Mouse (Mus musculus) CH12.LX (cell line): ENCODE measurements around the gene Gm49403. TPM values are rescaled to one million over a fixed set of nuclear protein-coding genes. Genes with fewer than 3 reads are reported as not detected.

ENCODE experiments used
- DNase-seq: peaks from one replicate; pipeline ENCODE4 v3.0.0-alpha.2; 2013; ENCODE audit errors: extremely low read depth
- H3K27ac ChIP-seq: 2 replicates; pipeline ENCODE4 v1.5.1; 2012; ENCODE audit warnings: low read depth, mild to moderate bottlenecking, control low read depth, moderate library complexity; ENCODE audit not compliant: insufficient read depth
- H3K27me3 ChIP-seq: replicated peaks from 2 replicates; pipeline ENCODE3; 2012; ENCODE audit warnings: inconsistent platforms
- H3K36me3 ChIP-seq, 2 experiments: replicated peaks in 1 of 2; 2 replicates each; pipeline versions ENCODE3 to v1.6.1; 2012; ENCODE audit warnings: inconsistent platforms in 1 of 2, low read length in 1 of 2, mild to moderate bottlenecking in 1 of 2, mixed read lengths in 1 of 2, moderate library complexity in 1 of 2; ENCODE audit not compliant: control insufficient read depth in 1 of 2, insufficient read depth in 1 of 2
- H3K4me1 ChIP-seq, 2 experiments: 2 replicates each; pipeline ENCODE4 v1.6.1; 2012; ENCODE audit warnings: inconsistent platforms in 1 of 2, moderate library complexity in 1 of 2; ENCODE audit not compliant: insufficient read depth in 2 of 2, control insufficient read depth in 1 of 2
- H3K4me2 ChIP-seq: 2 replicates; pipeline ENCODE4 v1.6.1; 2012; ENCODE audit warnings: low read depth, mild to moderate bottlenecking, control low read depth; ENCODE audit not compliant: poor library complexity, insufficient read depth, severe bottlenecking
- H3K4me3 ChIP-seq, 3 experiments: fragments of 150-350 bp in 1 of 3; sonication (generic) in 1 of 3; replicated peaks in 1 of 3; 2 replicates each; pipeline versions ENCODE3 to v1.5.1; 2011 to 2012; ENCODE audit warnings: low read depth in 2 of 3, low read length in 2 of 3, mild to moderate bottlenecking in 2 of 3, moderate library complexity in 2 of 3, control low read depth in 1 of 3, improper control_type of control experiment in 1 of 3, inconsistent platforms in 1 of 3, mixed read lengths in 1 of 3; ENCODE audit not compliant: poor library complexity in 1 of 3
- H3K79me2 ChIP-seq: replicated peaks from 2 replicates; pipeline ENCODE4 v1.6.1; 2012; ENCODE audit warnings: mild to moderate bottlenecking, moderate library complexity; ENCODE audit not compliant: control insufficient read depth, poor library complexity, insufficient read depth, severe bottlenecking; ENCODE audit errors: extremely low read depth
- H3K9ac ChIP-seq: 2 replicates; pipeline ENCODE4 v1.6.1; 2012; ENCODE audit warnings: low read depth, mild to moderate bottlenecking, control low read depth, moderate library complexity; ENCODE audit not compliant: insufficient read depth
- H3K9me3 ChIP-seq: replicated peaks from 2 replicates; pipeline ENCODE3; 2012; ENCODE audit warnings: low read length, inconsistent platforms, mixed read lengths
- CHD1 ChIP-seq: IDR thresholded peaks from 2 replicates; pipeline ENCODE4 v1.6.1; 2012; ENCODE audit warnings: low read depth, low read length, improper control_type of control experiment, inconsistent platforms
- E2F4 ChIP-seq: IDR thresholded peaks from 2 replicates; pipeline ENCODE4 v1.6.1; 2011; ENCODE audit warnings: low read depth, low read length, improper control_type of control experiment; ENCODE audit not compliant: insufficient replicate concordance
- ELF1 ChIP-seq: IDR thresholded peaks from 2 replicates; pipeline ENCODE4 v1.6.1; 2014; ENCODE audit warnings: low read depth, mild to moderate bottlenecking, inconsistent platforms, low read length, improper control_type of control experiment
- EP300 ChIP-seq: IDR thresholded peaks from 2 replicates; pipeline ENCODE4 v1.6.1; 2011; ENCODE audit warnings: low read length, improper control_type of control experiment
- GABPA ChIP-seq: IDR thresholded peaks from 2 replicates; pipeline ENCODE4 v1.6.1; 2012; ENCODE audit warnings: low read depth, low read length, improper control_type of control experiment, inconsistent platforms; ENCODE audit not compliant: insufficient replicate concordance
- HCFC1 ChIP-seq: IDR thresholded peaks from 2 replicates; pipeline ENCODE4 v1.6.1; 2012; ENCODE audit warnings: low read depth, mild to moderate bottlenecking, inconsistent platforms, low read length, improper control_type of control experiment
- JUND ChIP-seq: conservative IDR thresholded peaks from 2 replicates; pipeline ENCODE4 v1.6.1; 2011; ENCODE audit warnings: low read depth, low read length, improper control_type of control experiment
- KAT2A ChIP-seq: IDR thresholded peaks from 2 replicates; pipeline ENCODE4 v1.6.1; 2012; ENCODE audit warnings: low read length, improper control_type of control experiment, inconsistent platforms; ENCODE audit not compliant: insufficient replicate concordance
- MAX ChIP-seq: IDR thresholded peaks from 2 replicates; pipeline ENCODE4 v1.6.1; 2011; ENCODE audit warnings: low read length, improper control_type of control experiment
- MXI1 ChIP-seq: IDR thresholded peaks from 2 replicates; pipeline ENCODE4 v1.6.1; 2011; ENCODE audit warnings: mild to moderate bottlenecking, low read depth, low read length, improper control_type of control experiment
- NELFE ChIP-seq: IDR thresholded peaks from 2 replicates; pipeline ENCODE4 v1.6.1; 2011; ENCODE audit warnings: low read depth, low read length, improper control_type of control experiment
- PAX5 ChIP-seq: IDR thresholded peaks from 2 replicates; pipeline ENCODE4 v1.6.1; 2012; ENCODE audit warnings: low read length, inconsistent platforms, mixed read lengths
- POLR2A ChIP-seq: IDR thresholded peaks from 2 replicates; pipeline ENCODE4 v1.6.1; 2011; ENCODE audit warnings: low read depth, mild to moderate bottlenecking, improper control_type of control experiment, low read length
- POLR2AphosphoS2 ChIP-seq: IDR thresholded peaks from 2 replicates; pipeline ENCODE4 v1.6.1; 2011; ENCODE audit warnings: low read depth, low read length, improper control_type of control experiment
- SIN3A ChIP-seq: IDR thresholded peaks from 2 replicates; pipeline ENCODE4 v1.6.1; 2012; ENCODE audit warnings: low read length, improper control_type of control experiment, inconsistent platforms
- TBP ChIP-seq: conservative IDR thresholded peaks from 2 replicates; pipeline ENCODE4 v1.6.1; 2011; ENCODE audit warnings: low read depth, low read length, improper control_type of control experiment
- TCF12 ChIP-seq: IDR thresholded peaks from 2 replicates; pipeline ENCODE4 v1.6.1; 2014; ENCODE audit warnings: low read depth, mild to moderate bottlenecking, inconsistent platforms, low read length, improper control_type of control experiment
- UBTF ChIP-seq: IDR thresholded peaks from 2 replicates; pipeline ENCODE4 v1.6.1; 2012; ENCODE audit warnings: low read depth, mild to moderate bottlenecking, inconsistent platforms, low read length, improper control_type of control experiment, moderate library complexity
- ZMIZ1 ChIP-seq: IDR thresholded peaks from 2 replicates; pipeline ENCODE4 v1.6.1; 2012; ENCODE audit warnings: low read depth, mild to moderate bottlenecking, inconsistent platforms, low read length, improper control_type of control experiment
- dilution Hi-C: fragments of 300-500 bp; cut with MboI; formaldehyde crosslinking; loops from 2 replicates; pipeline ENCODE4 v1.14.3; 2020; ENCODE audit warnings: low sequenced_read_pairs; ENCODE audit not compliant: extremely low pct_unique_long_range_greater_than_20kb, extremely low pct_ligation_motif_present
- in situ Hi-C: fragments of 300-500 bp; cut with MboI; formaldehyde crosslinking; loops from 3 replicates; pipeline ENCODE4 v1.14.3; 2019; ENCODE audit warnings: low sequenced_read_pairs, low pct_ligation_motif_present, low pct_unique_long_range_greater_than_20kb, mixed read lengths
- polyA plus RNA-seq: library from polyadenylated mRNA; unstranded; fragments of >175 nt; gene quantifications from 2 replicates; pipeline ENCODE4 v1.2.1, GENCODE M21; 2012; ENCODE audit warnings: low read depth; ENCODE audit not compliant: insufficient read length
- total RNA-seq, 2 experiments: library from RNA; depleted of rRNA; stranded (reverse); fragments of 300-350 nt in 1 of 2; fragments of >200 nt in 1 of 2; gene quantifications; 2 replicates each; pipeline ENCODE4 v1.2.3; 2012 to 2014

Gm49403 gene
- total and polyA plus RNA-seq, 3 experiments = not detected

GRCm38 (mm10) chr19:8919684-8920072, 35.9 kb downstream of the Gm49403 start:
- dilution Hi-C loops = no loop called here
- Histone ChIP-seq H3K27ac (peak overlapping the region; percentile 96), H3K4me1 (peaks cover 0 to 18% of the 10 kb centered on the region in 2 experiments; a peak in 2 of 4 replicates), H3K36me3 (peaks cover 25 to 42% of the 10 kb centered on the region in 2 experiments), H3K27me3 (no peaks in the 10 kb centered on the region), H3K9me3 (no peaks in the 10 kb centered on the region), H3K4me3 (peak overlapping the region; percentile 39 to 81 (median 46)), H3K9ac (peak overlapping the region; percentile 96), H3K79me2 (peaks cover 19% of the 10 kb centered on the region), H3K4me2 (peak overlapping the region; percentile 93)
- no peak for DNase-seq
- in situ Hi-C loops = no loop called here
- no peak for TF ChIP-seq POLR2A
- peak; percentile 51; the same call in 1 of the 2 replicates for TF ChIP-seq SIN3A
- TF ChIP-seq, all 38 proteins: peak for 1

- H3K4me2 ChIP-seq = peak within 1 kb of the TSS; percentile 93
- peaks cover 21 to 39% of the 10 kb centered on the region in 2 experiments for H3K36me3 ChIP-seq
- H3K79me2 ChIP-seq = peaks cover 19% of the 10 kb centered on the region
- H3K9ac ChIP-seq = peak within 1 kb of the TSS; percentile 96
- peak within 1 kb of the TSS; percentile 81 to 95 (median 94) for H3K4me3 ChIP-seq
- H3K27me3 ChIP-seq = no peaks in the 10 kb centered on the region
- dilution Hi-C loops (no loop called here), in situ Hi-C loops (no loop called here)
- peaks cover 0 to 18% of the 10 kb centered on the region in 2 experiments; a peak in 2 of 4 replicates for H3K4me1 ChIP-seq
- peak; percentile 54; the same call in 1 of the 2 replicates for TF ChIP-seq TBP
- no peak for TF ChIP-seq PAX5
- no peak for TF ChIP-seq EP300
- no peak for TF ChIP-seq E2F4
- peak; percentile 94 for TF ChIP-seq POLR2A
- no peak; the same call in 1 of the 2 replicates for TF ChIP-seq POLR2AphosphoS2
- TF ChIP-seq HCFC1 = peak; percentile 78
- TF ChIP-seq ZMIZ1 = no peak; the same call in none of the 2 replicates
- 0 out of 2 replicates have a peak, but pooled peaks have one; percentile 24 for TF ChIP-seq UBTF
- peak; percentile 67 for TF ChIP-seq MXI1
- TF ChIP-seq NELFE = peak; percentile 81; the same call in 1 of the 2 replicates
- TF ChIP-seq KAT2A = peak; percentile 45; the same call in 1 of the 2 replicates
- TF ChIP-seq TCF12 = 0 out of 2 replicates have a peak, but pooled peaks have one; percentile 40
- TF ChIP-seq CHD1 = no peak
- TF ChIP-seq JUND = no peak
- no peak for TF ChIP-seq GABPA
- TF ChIP-seq MAX = no peak
- TF ChIP-seq SIN3A = peak; percentile 1; the same call in 1 of the 2 replicates
- peak; percentile 85 for TF ChIP-seq ELF1
- H3K9me3 ChIP-seq = no peaks in the 10 kb centered on the region
- H3K27ac ChIP-seq = peak within 1 kb of the TSS; percentile 96
- peak; percentile 89 for DNase-seq
Measured at GRCm38 (mm10) chr19:8920073-8920736, 36.5 kb downstream of the Gm49403 start, which contains the start of gene B3gat3. Gene B3gat3 (plus strand): TSS chr19:8920374.
